Mouse (Mus musculus): ENCODE measurements at regions not wholly inside any gene's neighbourhood (a gene's known extent, or its start where the extent isn't known, plus 50 kb on each side); places are given as distances from the start of the nearest gene placed in this dataset.

- TF ChIP-seq POLR2A (IDR thresholded peaks at IDR 0.05; ENCODE audit: extremely low read depth, insufficient read depth, low read length), result no peak
- TF ChIP-seq CTCF (IDR thresholded peaks at IDR 0.05; ENCODE audit: extremely low read depth, insufficient read depth, low read length), result no peak
Observed at GRCm38 (mm10) chr5:35162607-35163006, 57.0 kb upstream of the Lrpap1 start.

Measured in cortical plate, adult 2 months (tissue).